Mouse (Mus musculus): ENCODE results near the gene St3gal6.

DNA sequence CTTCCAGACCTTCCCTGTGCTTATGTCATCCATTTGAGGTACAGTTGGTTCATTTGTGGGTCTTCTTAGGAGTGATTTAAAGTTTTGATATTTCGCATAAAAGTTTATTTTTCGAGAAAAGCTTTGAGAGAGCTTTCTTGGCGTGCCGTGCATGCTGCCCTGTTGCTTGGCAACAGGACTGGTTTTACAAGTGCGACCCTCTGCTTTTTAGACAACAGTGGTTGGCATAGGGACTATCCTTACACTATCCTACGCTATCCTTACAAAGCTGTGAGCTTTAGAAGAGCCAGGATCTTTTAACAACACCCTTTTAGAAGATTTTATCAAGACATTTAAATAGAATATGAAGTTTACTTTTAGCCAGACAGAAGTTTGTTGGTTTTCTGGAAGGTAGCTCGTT lies 93.8 kb downstream of the St3gal6 start:
- TF ChIP-seq KAT2A (IDR thresholded peaks at IDR 0.05; ENCODE audit: insufficient replicate concordance, low read length), result no peak
- TF ChIP-seq CTCF (conservative IDR thresholded peaks at IDR 0.05 in 1 of 2, IDR thresholded peaks at IDR 0.05 in 1 of 2; ENCODE audit: low read depth in 2 of 2, low read length in 2 of 2), result no peak
- TF ChIP-seq MXI1 (IDR thresholded peaks at IDR 0.05; ENCODE audit: low read depth, low read length), result no peak
- no peak for TF ChIP-seq USF1 (IDR thresholded peaks at IDR 0.05; ENCODE audit: low read depth, low read length)
- no peak for TF ChIP-seq TBP (conservative IDR thresholded peaks at IDR 0.05; ENCODE audit: low read depth, low read length)
- TF ChIP-seq POLR2A (IDR thresholded peaks at IDR 0.05; ENCODE audit: low read depth, low read length), result no peak
- TF ChIP-seq CHD2 (IDR thresholded peaks at IDR 0.05; ENCODE audit: low read length), result no peak
- no peak for TF ChIP-seq JUND (conservative IDR thresholded peaks at IDR 0.05; ENCODE audit: low read depth, low read length)
- TF ChIP-seq MAFK (IDR thresholded peaks at IDR 0.05; ENCODE audit: insufficient replicate concordance, low read length), result no peak
- no peak for TF ChIP-seq TCF12 (IDR thresholded peaks at IDR 0.05; ENCODE audit: low read depth, low read length)

Data from CH12.LX (cell line).